Comparison of ENCODE assay signal across 7 mouse cellular contexts in the genomic region with DNA sequence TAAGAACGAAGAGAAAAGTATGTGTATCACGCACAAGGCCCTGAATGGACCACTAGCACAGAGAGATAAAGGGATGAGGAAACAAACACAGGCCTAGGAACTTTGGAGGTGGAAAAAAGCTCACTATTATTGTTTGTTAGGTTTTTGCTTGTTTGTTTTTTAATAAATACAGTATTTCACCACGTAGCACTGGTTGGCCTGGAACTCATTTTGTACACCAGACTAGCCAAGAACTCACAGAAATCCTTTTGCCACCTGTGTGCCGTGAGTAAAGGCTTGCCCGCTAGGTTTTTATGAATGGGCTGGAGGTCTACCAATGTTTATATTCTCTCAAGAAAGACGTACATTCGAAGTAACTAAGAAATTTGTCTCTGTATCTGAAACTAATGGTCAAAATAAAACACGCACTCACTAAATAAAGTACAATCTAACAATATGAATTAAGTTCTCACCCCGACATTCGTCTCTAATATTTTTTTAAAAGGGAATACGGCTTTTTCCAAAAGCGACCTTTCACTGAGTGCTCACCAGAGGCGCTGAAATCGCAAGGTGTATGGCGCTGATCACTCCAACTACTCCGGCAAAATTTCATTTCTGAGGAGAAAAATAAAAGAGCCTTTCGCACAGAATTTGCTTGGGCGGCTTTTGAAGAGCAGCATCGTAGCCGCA. TPM values are rescaled to one million over a fixed set of nuclear protein-coding genes. Genes with fewer than 3 reads are reported as not detected.
DNase-seq lines count a peak whose midpoint lies in the region; ATAC-seq lines count a peak whose summit lies in the region.

No protein-coding gene starts in this region.

- peak overlapping the region; percentile 95 for H3K4me3 ChIP-seq in megakaryocyte, embryonic 14.5 days (replicated peaks)
- H3K4me3 ChIP-seq in embryonic facial prominence, embryonic 14.5 days (ENCODE audit: low read depth, low read length): peak overlapping the region; percentile 81
- peak overlapping the region; percentile 91 for H3K4me3 ChIP-seq in limb, embryonic 11.5 days (ENCODE audit: low read depth, low read length)
- peak overlapping the region; percentile 73 for H3K4me3 ChIP-seq in stomach, embryonic 14.5 days (ENCODE audit: low read depth, low read length)

- ATAC-seq in megakaryocyte, adult 5-6 weeks (ENCODE audit: poor library complexity, severe bottlenecking): no peak
- no peak for ATAC-seq in embryonic facial prominence, embryonic 14.5 days (ENCODE audit: low read depth)
- no peak for ATAC-seq in limb, embryonic 11.5 days (ENCODE audit: insufficient number of reproducible peaks, low FRiP score, low TSS enrichment, low read depth)
- no peak; the same call in 1 of the 2 replicates for ATAC-seq in stomach, embryonic 14.5 days (ENCODE audit: insufficient number of reproducible peaks, insufficient read depth, low FRiP score, low read depth)

- DNase-seq in embryonic facial prominence, embryonic 14.5 days (ENCODE audit: low spot score): no peak
- no peak for DNase-seq in limb, embryonic 11.5 days (ENCODE audit: low spot score)
- DNase-seq in layer of hippocampus, adult 9-11 months: no peak
- no peak for DNase-seq in right cerebral cortex, postnatal 10 days (ENCODE audit: low spot score in 2 of 2)

- peak overlapping the region; percentile 88 for H3K9ac ChIP-seq in embryonic facial prominence, embryonic 14.5 days (ENCODE audit: low read depth, low read length)
- H3K9ac ChIP-seq in limb, embryonic 11.5 days (ENCODE audit: low read length): peak overlapping the region; percentile 91
- peak overlapping the region; percentile 63 for H3K9ac ChIP-seq in stomach, embryonic 14.5 days (replicated peaks; ENCODE audit: low read depth, low read length)

- no peaks in the 10 kb centered on the region for H3K9me3 ChIP-seq in megakaryocyte, embryonic 14.5 days
- H3K9me3 ChIP-seq in embryonic facial prominence, embryonic 14.5 days (ENCODE audit: control insufficient read depth, low read length): no peaks in the 10 kb centered on the region
- no peaks in the 10 kb centered on the region for H3K9me3 ChIP-seq in limb, embryonic 11.5 days (ENCODE audit: control insufficient read depth, low read length)
- H3K9me3 ChIP-seq in stomach, embryonic 14.5 days (ENCODE audit: control insufficient read depth, low read depth, low read length): no peaks in the 10 kb centered on the region

- 10% methylated on average over 20 of the region's 20 CpGs for whole genome bisulfite sequencing in embryonic facial prominence, embryonic 14.5 days
- WGBS in limb, embryonic 11.5 days: 14% methylated on average over 20 of the region's 20 CpGs
- 7% methylated on average over 20 of the region's 20 CpGs for WGBS in stomach, embryonic 14.5 days

- peaks cover 49% of the 10 kb centered on the region for H3K4me1 ChIP-seq in megakaryocyte, embryonic 14.5 days
- H3K4me1 ChIP-seq in embryonic facial prominence, embryonic 14.5 days (ENCODE audit: control insufficient read depth, insufficient read depth, low read length): peaks cover 8% of the 10 kb centered on the region; the same call in 1 of the 2 replicates
- H3K4me1 ChIP-seq in limb, embryonic 11.5 days (ENCODE audit: control insufficient read depth, insufficient read depth, low read length): peaks cover 6% of the 10 kb centered on the region; the same call in 1 of the 2 replicates
- peaks cover 3% of the 10 kb centered on the region; the same call in 1 of the 2 replicates for H3K4me1 ChIP-seq in stomach, embryonic 14.5 days (ENCODE audit: control insufficient read depth, insufficient read depth, low read length)

- no peaks in the 10 kb centered on the region for H3K27me3 ChIP-seq in megakaryocyte, embryonic 14.5 days (replicated peaks)
- no peaks in the 10 kb centered on the region for H3K27me3 ChIP-seq in embryonic facial prominence, embryonic 14.5 days (replicated peaks; ENCODE audit: control insufficient read depth, insufficient read depth, low read length)
- no peaks in the 10 kb centered on the region for H3K27me3 ChIP-seq in limb, embryonic 11.5 days (ENCODE audit: control insufficient read depth, insufficient read depth, low read length)
- H3K27me3 ChIP-seq in stomach, embryonic 14.5 days (ENCODE audit: control insufficient read depth, insufficient read depth, low read length): no peaks in the 10 kb centered on the region

- H3K27ac ChIP-seq in embryonic facial prominence, embryonic 14.5 days (replicated peaks; ENCODE audit: low read depth, low read length): peak overlapping the region; percentile 98
- H3K27ac ChIP-seq in limb, embryonic 11.5 days (replicated peaks; ENCODE audit: low read depth, low read length): peak overlapping the region; percentile 88
- peak overlapping the region; percentile 92 for H3K27ac ChIP-seq in stomach, embryonic 14.5 days (ENCODE audit: low read length)

- H3K4me2 ChIP-seq in embryonic facial prominence, embryonic 14.5 days (ENCODE audit: low read depth, low read length): peak overlapping the region; percentile 89
- H3K4me2 ChIP-seq in limb, embryonic 11.5 days (ENCODE audit: low read depth, severe bottlenecking): peak overlapping the region; percentile 53
- peak overlapping the region; percentile 94 for H3K4me2 ChIP-seq in stomach, embryonic 14.5 days (replicated peaks; ENCODE audit: low read depth, low read length)

- peaks cover 39% of the 10 kb centered on the region for H3K36me3 ChIP-seq in megakaryocyte, embryonic 14.5 days (replicated peaks; ENCODE audit: low read length)
- H3K36me3 ChIP-seq in embryonic facial prominence, embryonic 14.5 days (ENCODE audit: control insufficient read depth, insufficient read depth, low read length): peaks cover 27% of the 10 kb centered on the region
- H3K36me3 ChIP-seq in limb, embryonic 11.5 days (ENCODE audit: control insufficient read depth, insufficient read depth, low read length): no peaks in the 10 kb centered on the region
- peaks cover 7% of the 10 kb centered on the region for H3K36me3 ChIP-seq in stomach, embryonic 14.5 days (ENCODE audit: control insufficient read depth, insufficient read depth, low read length)

RNA-seq across cellular contexts. Expression of a gene that starts 0.6 kb away (rescaled TPM):
- polyA plus RNA-seq in megakaryocyte, embryonic 14.5 days (2012; ENCODE audit: insufficient read depth, low replicate concordance): 0.37 and 1.2 TPM in 2 replicates
- 18.6 and 22.3 TPM in 2 replicates for total RNA-seq in megakaryocyte, adult 5-6 weeks (2015)
- total RNA-seq in megakaryocyte, adult 5-6 weeks (2017): 20.8 and 23.6 TPM in 2 replicates
- 25.6 and 26.1 TPM in 2 replicates for polyA plus RNA-seq in embryonic facial prominence, embryonic 14.5 days (2014; fragmentation: Nextera tagmentation; extraction: Ambion mirVana)
- 24.9 and 27.1 TPM in 2 replicates for polyA plus RNA-seq in limb, embryonic 11.5 days (2014; fragmentation: Nextera tagmentation; extraction: Ambion mirVana)
- 25.2 and 27.5 TPM in 2 replicates for polyA plus RNA-seq in stomach, embryonic 14.5 days (2014; fragmentation: Nextera tagmentation; extraction: Ambion mirVana)

RNA-seq across cellular contexts. Expression of a gene that starts 29.2 kb away (rescaled TPM):
- polyA plus RNA-seq in megakaryocyte, embryonic 14.5 days (2012; ENCODE audit: insufficient read depth, low replicate concordance): 0.26 and 0.56 TPM in 2 replicates
- total RNA-seq in megakaryocyte, adult 5-6 weeks (2015): 20.8 and 24.3 TPM in 2 replicates
- total RNA-seq in megakaryocyte, adult 5-6 weeks (2017): 21.0 and 22.8 TPM in 2 replicates
- 80.9 and 90.5 TPM in 2 replicates for polyA plus RNA-seq in embryonic facial prominence, embryonic 14.5 days (2014; fragmentation: Nextera tagmentation; extraction: Ambion mirVana)
- polyA plus RNA-seq in limb, embryonic 11.5 days (2014; fragmentation: Nextera tagmentation; extraction: Ambion mirVana): 147 and 159 TPM in 2 replicates
- polyA plus RNA-seq in stomach, embryonic 14.5 days (2014; fragmentation: Nextera tagmentation; extraction: Ambion mirVana): 94.0 and 94.9 TPM in 2 replicates

RNA-seq across cellular contexts. Expression of a gene that starts 32.0 kb away (rescaled TPM):
- 0.08 and 0.24 TPM in 2 replicates for polyA plus RNA-seq in megakaryocyte, embryonic 14.5 days (2012; ENCODE audit: insufficient read depth, low replicate concordance)
- total RNA-seq in megakaryocyte, adult 5-6 weeks (2015): 23.0 and 27.1 TPM in 2 replicates
- total RNA-seq in megakaryocyte, adult 5-6 weeks (2017): 33.0 and 36.9 TPM in 2 replicates
- polyA plus RNA-seq in embryonic facial prominence, embryonic 14.5 days (2014; fragmentation: Nextera tagmentation; extraction: Ambion mirVana): 19.6 and 26.1 TPM in 2 replicates
- 28.8 and 31.9 TPM in 2 replicates for polyA plus RNA-seq in limb, embryonic 11.5 days (2014; fragmentation: Nextera tagmentation; extraction: Ambion mirVana)
- 29.9 and 32.7 TPM in 2 replicates for polyA plus RNA-seq in stomach, embryonic 14.5 days (2014; fragmentation: Nextera tagmentation; extraction: Ambion mirVana)

Comparison
In these comparisons a context has a peak if more than half of its experiments do, and no peak if none do; other contexts are left out.
1. RNA of a gene that starts 0.6 kb away (polyA plus RNA-seq): 25.2 to 27.5 TPM in stomach, embryonic 14.5 days, 24.9 to 27.1 TPM in limb, embryonic 11.5 days and 25.6 to 26.1 TPM in embryonic facial prominence, embryonic 14.5 days; 0.37 to 1.2 TPM in megakaryocyte, embryonic 14.5 days; every median in the first group is over 10 times any median in the second.
2. RNA of a gene that starts 29.2 kb away (polyA plus RNA-seq): 147 to 159 TPM in limb, embryonic 11.5 days, 94.0 to 94.9 TPM in stomach, embryonic 14.5 days and 80.9 to 90.5 TPM in embryonic facial prominence, embryonic 14.5 days; 0.26 to 0.56 TPM in megakaryocyte, embryonic 14.5 days; every median in the first group is over 10 times any median in the second.
3. RNA of a gene that starts 32.0 kb away (polyA plus RNA-seq): 29.9 to 32.7 TPM in stomach, embryonic 14.5 days, 28.8 to 31.9 TPM in limb, embryonic 11.5 days and 19.6 to 26.1 TPM in embryonic facial prominence, embryonic 14.5 days; 0.08 to 0.24 TPM in megakaryocyte, embryonic 14.5 days; every median in the first group is over 10 times any median in the second.
4. Peak in every context shown above with its lines, with median percentiles within 50 percentile points of each other: H3K4me3 ChIP-seq, H3K27ac ChIP-seq, H3K4me2 ChIP-seq and H3K9ac ChIP-seq.